Mouse (Mus musculus): ENCODE results near the gene Rad9a.

Gene Rad9a

DNA sequence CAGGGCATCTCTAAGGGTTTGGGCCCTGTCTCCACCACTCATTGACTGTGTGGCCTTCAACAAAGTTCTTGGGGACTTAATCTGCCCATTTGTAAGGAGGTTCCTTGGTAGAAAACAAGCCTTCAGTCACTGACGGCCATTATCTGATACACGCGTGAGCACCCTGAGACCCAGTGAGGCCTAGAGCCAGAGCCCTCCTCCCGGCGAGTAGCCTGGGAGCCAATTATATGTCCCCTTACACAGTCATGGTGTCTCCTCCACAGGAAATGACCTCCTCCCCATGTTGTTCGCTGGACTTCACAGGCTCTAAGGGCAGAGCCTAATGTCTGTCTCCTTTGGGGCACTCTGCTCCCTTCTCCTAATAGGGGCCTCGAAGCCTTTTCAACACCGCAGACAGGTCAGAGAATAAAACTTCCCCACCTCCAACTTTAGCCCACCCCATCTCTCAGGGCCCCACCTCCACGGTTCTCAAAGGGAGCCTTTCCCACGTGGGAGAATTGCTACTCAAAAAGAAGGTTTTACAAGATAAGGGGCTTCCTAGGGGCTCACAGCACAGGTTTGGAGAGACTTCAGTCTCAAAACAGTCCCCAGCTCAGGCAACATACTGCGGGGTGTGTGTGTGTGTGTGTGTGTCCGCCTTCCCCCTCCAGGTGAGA lies 55.0 kb downstream of the Rad9a start:
- DNase-seq (ENCODE audit: low spot score in 2 of 2): no peak

DNA sequence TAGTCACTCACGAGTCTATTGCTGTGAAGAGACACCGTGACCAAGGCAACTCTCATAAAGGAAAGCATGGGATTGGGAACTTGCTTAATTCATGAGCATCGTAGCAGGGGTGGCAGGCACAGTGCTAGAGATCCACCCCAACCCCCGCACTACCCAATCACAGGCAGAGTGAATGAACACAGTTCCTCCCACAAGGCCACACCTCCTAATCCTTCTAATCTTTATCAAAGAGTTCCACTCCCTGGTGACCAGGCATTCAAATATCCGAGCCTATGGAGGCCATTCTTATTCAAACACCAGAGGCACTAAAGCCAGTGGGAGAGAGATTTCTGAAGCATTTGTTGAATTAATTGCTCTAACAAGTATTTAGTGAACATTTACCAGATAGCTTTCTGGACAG lies 55.5 kb downstream of the Rad9a start:
- no peak for DNase-seq (ENCODE audit: low spot score in 2 of 2)

All from right cerebral cortex, adult 2 months (tissue).